Mouse (Mus musculus) liver, postnatal 0 days (tissue): ENCODE results near the gene Dzip1l.

Source experiments
- CTCF ChIP-seq: sonication (generic); IDR thresholded peaks from 2 replicates; pipeline ENCODE4 v1.5.1; 2016; ENCODE audit warnings: antibody characterized with exemption, low read depth
- EP300 ChIP-seq: IDR thresholded peaks from 2 replicates; pipeline ENCODE4 v1.6.1; 2016; ENCODE audit warnings: antibody characterized with exemption, low read depth, mild to moderate bottlenecking

DNA sequence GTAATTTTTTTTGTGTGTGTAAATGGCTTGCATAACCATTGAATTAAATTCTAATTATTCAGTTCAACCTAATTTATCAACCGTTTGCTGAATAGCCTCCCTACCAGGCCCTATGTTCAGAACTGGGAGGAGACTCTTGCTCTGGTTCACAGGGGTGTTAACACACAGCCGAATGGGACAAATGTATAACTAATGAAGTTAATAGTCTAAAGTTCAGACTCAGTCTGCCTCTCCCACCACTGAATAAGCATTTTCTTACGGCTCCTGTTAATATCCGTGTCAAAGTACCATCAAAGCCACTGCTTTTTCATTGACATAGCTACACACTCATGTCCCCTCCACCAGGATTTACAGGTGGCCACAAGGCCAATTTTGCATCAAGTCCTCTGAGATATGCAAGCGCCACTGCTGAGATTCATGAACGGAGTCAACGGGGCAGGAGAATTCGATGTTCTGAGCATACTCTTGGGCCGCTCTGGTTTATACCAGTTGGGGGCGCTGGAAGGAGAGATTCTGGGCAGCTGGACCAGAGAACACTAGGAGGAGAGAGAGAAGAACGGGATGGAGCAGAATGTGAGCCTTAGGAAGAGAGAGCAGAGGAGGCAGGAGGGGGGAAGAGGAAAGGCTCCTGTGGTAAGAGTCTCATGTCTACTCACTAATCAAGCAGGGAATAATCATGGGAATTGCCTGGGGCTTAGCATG, 78.3 kb downstream of the Dzip1l start:
- TF ChIP-seq EP300 (no peak), CTCF (no peak)
